Mouse (Mus musculus) E14TG2a.4 (cell line): Measurements from ENCODE around the gene Mast4.

Experiments used
- CTCF ChIP-seq: conservative IDR thresholded peaks from 2 replicates; pipeline ENCODE4 v1.5.1; 2014; ENCODE audit warnings: low read length
- NANOG ChIP-seq: IDR thresholded peaks from 2 replicates; pipeline ENCODE4 v1.6.1; 2014; ENCODE audit warnings: borderline replicate concordance, low read length, mixed read lengths

- TF ChIP-seq CTCF, result no peak
- TF ChIP-seq NANOG, result no peak
Measured at GRCm38 (mm10) chr13:102880381-102881076, 453.8 kb downstream of the Mast4 start.
